Mouse (Mus musculus): Measurements from ENCODE around the gene Ptpn7. TPM values are rescaled to one million over a fixed set of nuclear protein-coding genes. Genes with fewer than 3 reads are reported as not detected.

The Ptpn7 gene
- total and polyA plus RNA-seq, 3 experiments, result 202 to 215 TPM; not detected in 1

DNA sequence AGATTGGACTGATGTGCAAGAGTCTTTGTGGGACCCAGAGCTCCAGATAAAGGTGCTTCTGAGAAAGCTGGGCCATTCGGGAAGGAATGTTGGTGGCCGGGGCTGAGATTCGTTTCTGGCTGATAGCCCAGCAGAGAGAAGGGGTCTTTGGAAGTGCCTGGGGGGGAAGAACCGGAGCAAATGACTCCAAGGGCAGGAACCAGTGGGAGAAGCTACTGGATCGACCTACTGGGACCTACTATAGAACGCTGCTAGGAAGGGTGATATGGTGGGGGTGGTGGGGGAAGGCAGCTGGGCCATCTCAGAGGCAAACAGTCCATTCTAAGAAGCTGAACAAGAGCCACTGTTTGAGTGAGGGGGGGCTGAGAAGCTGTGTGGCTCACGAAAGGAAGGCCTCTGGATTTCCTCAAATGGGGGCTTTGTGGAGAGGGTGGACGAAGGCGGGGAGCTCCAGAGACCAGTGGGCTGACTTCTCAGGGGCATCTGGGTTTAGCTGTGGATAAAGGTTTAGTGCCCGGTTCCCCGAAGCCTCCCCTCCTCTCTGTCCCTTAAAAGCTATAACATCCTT, 27.1 kb downstream of the Ptpn7 start:
- TF ChIP-seq BHLHE40 (IDR thresholded peaks at IDR 0.05; ENCODE audit: borderline replicate concordance, low read depth, low read length) (no peak), CTCF (IDR thresholded peaks at IDR 0.05 in 2 of 3, conservative IDR thresholded peaks at IDR 0.05 in 1 of 3; ENCODE audit: control insufficient read depth in 1 of 3, insufficient read depth in 1 of 3, low read depth in 2 of 3, low read length in 3 of 3, poor library complexity in 1 of 3, severe bottlenecking in 1 of 3) (no peak), POLR2AphosphoS5 (IDR thresholded peaks at IDR 0.05; ENCODE audit: borderline replicate concordance, low read depth, low read length) (no peak), MYB (IDR thresholded peaks at IDR 0.05; ENCODE audit: low read depth, low read length) (no peak), GATA1 (IDR thresholded peaks at IDR 0.05; ENCODE audit: low read depth, low read length) (no peak), KAT2A (conservative IDR thresholded peaks at IDR 0.05; ENCODE audit: low read depth, low read length) (no peak), MXI1 (IDR thresholded peaks at IDR 0.05; ENCODE audit: low read depth, low read length) (no peak), TBP (IDR thresholded peaks at IDR 0.05; ENCODE audit: low read depth, low read length) (no peak), TCF12 (IDR thresholded peaks at IDR 0.05; ENCODE audit: low read depth, low read length) (no peak), MAZ (IDR thresholded peaks at IDR 0.05; ENCODE audit: low read depth, low read length) (no peak), ETS1 (IDR thresholded peaks at IDR 0.05; ENCODE audit: low read depth, low read length) (no peak)
- peaks cover 2 to 3% of the 10 kb centered on the region in 2 experiments; a peak in 3 of 4 replicates for H3K36me3 ChIP-seq (ENCODE audit: control insufficient read depth in 1 of 2, insufficient read depth in 2 of 2, low read length in 2 of 2)

DNA sequence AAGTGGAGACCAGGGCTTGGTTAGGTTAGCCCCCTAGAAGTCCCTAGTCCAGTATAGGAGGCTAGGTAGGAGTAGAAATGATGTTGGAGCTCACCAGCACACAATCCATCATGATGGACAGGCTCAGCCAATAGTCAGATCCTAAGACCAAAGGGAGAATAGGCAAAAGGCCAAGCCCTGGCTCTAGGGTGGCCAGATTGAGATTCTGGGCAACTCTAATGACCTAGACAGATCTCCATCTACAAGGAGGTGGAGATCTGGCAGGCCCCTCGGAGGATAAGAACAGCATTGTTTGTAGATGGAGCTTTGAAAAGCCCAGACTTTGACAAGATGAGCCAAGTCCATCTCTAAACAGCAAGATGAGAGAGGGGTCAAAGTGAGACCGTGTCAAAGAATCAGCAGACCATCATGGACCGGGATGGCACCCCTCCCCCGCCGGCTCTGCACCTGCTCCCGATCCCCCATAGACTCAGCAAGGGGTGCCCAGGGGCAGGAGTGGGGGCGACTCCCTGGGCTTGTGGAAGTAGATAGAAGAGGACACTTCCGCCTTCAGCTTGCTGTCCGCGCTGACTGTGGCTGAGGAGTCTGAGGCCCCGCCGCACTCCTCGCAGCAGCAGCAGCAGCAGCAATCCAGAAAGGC, 28.0 kb downstream of the Ptpn7 start:
- Histone ChIP-seq H3K9ac (ENCODE audit: control insufficient read depth, low read depth, low read length, poor library complexity, severe bottlenecking) (no peak overlapping the region), H3K36me3 (ENCODE audit: control insufficient read depth in 1 of 2, insufficient read depth in 2 of 2, low read length in 2 of 2) (peaks cover 0 to 2% of the 10 kb centered on the region in 2 experiments; a peak in 1 of 4 replicates), H3K79me2 (ENCODE audit: control insufficient read depth, insufficient read depth, low read length, poor library complexity) (no peaks in the 10 kb centered on the region), H3K4me1 (ENCODE audit: control insufficient read depth in 1 of 2, insufficient read depth in 2 of 2, low read length in 2 of 2) (no peaks in the 10 kb centered on the region), H3K4me3 (ENCODE audit: control insufficient read depth in 1 of 2, insufficient read depth in 1 of 2, low read depth in 2 of 2, low read length in 2 of 2) (no peak overlapping the region), H3K9me3 (replicated peaks; ENCODE audit: insufficient read depth, low read length) (no peaks in the 10 kb centered on the region), H3K27me3 (ENCODE audit: control insufficient read depth in 1 of 2, insufficient read depth in 2 of 2, low read length in 2 of 2) (peaks cover 2 to 3% of the 10 kb centered on the region in 2 experiments; a peak in 3 of 4 replicates), H3K27ac (ENCODE audit: control insufficient read depth, low read depth, low read length) (no peak overlapping the region)
- TF ChIP-seq MXI1 (IDR thresholded peaks at IDR 0.05; ENCODE audit: low read depth, low read length) (no peak), MAX (IDR thresholded peaks at IDR 0.05; ENCODE audit: low read length) (no peak), CHD1 (IDR thresholded peaks at IDR 0.05; ENCODE audit: low read depth, low read length) (no peak), NELFE (IDR thresholded peaks at IDR 0.05; ENCODE audit: low read depth, low read length) (no peak), SMC3 (IDR thresholded peaks at IDR 0.05; ENCODE audit: low read depth, low read length) (no peak), GABPA (IDR thresholded peaks at IDR 0.05; ENCODE audit: low read depth, low read length) (no peak), JUND (IDR thresholded peaks at IDR 0.05; ENCODE audit: low read depth, low read length) (no peak), TBP (IDR thresholded peaks at IDR 0.05; ENCODE audit: low read depth, low read length) (no peak), EP300 (IDR thresholded peaks at IDR 0.05; ENCODE audit: low read depth in 1 of 2, low read length in 2 of 2) (no peak), GATA1 (IDR thresholded peaks at IDR 0.05; ENCODE audit: low read depth, low read length) (no peak), MYC (IDR thresholded peaks at IDR 0.05; ENCODE audit: low read depth, low read length) (no peak), USF1 (IDR thresholded peaks at IDR 0.05; ENCODE audit: low read depth, low read length) (no peak), MYB (IDR thresholded peaks at IDR 0.05; ENCODE audit: low read depth, low read length) (no peak), USF2 (IDR thresholded peaks at IDR 0.05; ENCODE audit: borderline replicate concordance in 1 of 2, insufficient read depth in 1 of 2, low read depth in 1 of 2, low read length in 2 of 2) (no peak), ZNF384 (IDR thresholded peaks at IDR 0.05; ENCODE audit: low read depth, low read length) (no peak), CHD2 (IDR thresholded peaks at IDR 0.05; ENCODE audit: low read length) (no peak), HCFC1 (IDR thresholded peaks at IDR 0.05; ENCODE audit: low read depth, low read length) (no peak), ZMIZ1 (IDR thresholded peaks at IDR 0.05; ENCODE audit: low read depth, low read length) (no peak), E2F4 (IDR thresholded peaks at IDR 0.05; ENCODE audit: borderline replicate concordance, low read depth, low read length) (no peak), MAZ (IDR thresholded peaks at IDR 0.05; ENCODE audit: low read depth, low read length) (no peak)
- no peak for DNase-seq (ENCODE audit: low read depth, low spot score)

More for the DNA sequence above, 27.1 kb downstream of the Ptpn7 start:
- Histone ChIP-seq H3K4me3 (ENCODE audit: control insufficient read depth in 1 of 2, insufficient read depth in 1 of 2, low read depth in 2 of 2, low read length in 2 of 2) (no peak overlapping the region), H3K9me3 (replicated peaks; ENCODE audit: insufficient read depth, low read length) (no peaks in the 10 kb centered on the region), H3K9ac (ENCODE audit: control insufficient read depth, low read depth, low read length, poor library complexity, severe bottlenecking) (no peak overlapping the region), H3K27me3 (ENCODE audit: control insufficient read depth in 1 of 2, insufficient read depth in 2 of 2, low read length in 2 of 2) (peaks cover 2 to 3% of the 10 kb centered on the region in 2 experiments; a peak in 3 of 4 replicates), H3K79me2 (ENCODE audit: control insufficient read depth, insufficient read depth, low read length, poor library complexity) (no peaks in the 10 kb centered on the region), H3K4me1 (ENCODE audit: control insufficient read depth in 1 of 2, insufficient read depth in 2 of 2, low read length in 2 of 2) (peaks cover 0 to 6% of the 10 kb centered on the region in 2 experiments; a peak in 1 of 4 replicates), H3K27ac (ENCODE audit: control insufficient read depth, low read depth, low read length) (no peak overlapping the region)
- no peak for DNase-seq (ENCODE audit: low read depth, low spot score)
